Mouse (Mus musculus) heart, embryonic 14.5 days (tissue): ENCODE measurements at regions not wholly inside any gene's neighbourhood (a gene's known extent, or its start where the extent isn't known, plus 50 kb on each side); places are given as distances from the start of the nearest gene placed in this dataset.

Experiments used
- ATAC-seq: fragments of 200-750 bp; cut with Nextera tagmentation; 2 replicates; pipeline ENCODE4 v1.8.0; 2017; ENCODE audit warnings: low read depth, moderate TSS enrichment; ENCODE audit not compliant: insufficient number of reproducible peaks, insufficient read depth, low FRiP score
- H3K27ac ChIP-seq, 2 experiments: fragments of 200-500 bp in 1 of 2; fragments of 300-500 bp in 1 of 2; sonication (generic) in 1 of 2; replicated peaks in 1 of 2; 2 replicates each; pipeline ENCODE4 v1.5.1; 2012 to 2014; ENCODE audit warnings: low read depth in 2 of 2, low read length in 2 of 2, control low read depth in 1 of 2, mild to moderate bottlenecking in 1 of 2, mixed read lengths in 1 of 2; ENCODE audit not compliant: control insufficient read depth in 1 of 2, insufficient read depth in 1 of 2
- H3K27me3 ChIP-seq: fragments of 300-500 bp; sonication (generic); 2 replicates; pipeline ENCODE4 v1.6.1; 2014; ENCODE audit warnings: mild to moderate bottlenecking, low read length, control low read depth; ENCODE audit not compliant: control insufficient read depth, insufficient read depth
- H3K36me3 ChIP-seq: fragments of 300-500 bp; sonication (generic); 2 replicates; pipeline ENCODE4 v1.6.1; 2014; ENCODE audit warnings: mild to moderate bottlenecking, control low read depth, low read length, mixed read lengths; ENCODE audit not compliant: control insufficient read depth, insufficient read depth
- H3K4me1 ChIP-seq, 2 experiments: fragments of 200-500 bp in 1 of 2; fragments of 300-500 bp in 1 of 2; sonication (generic) in 1 of 2; 2 replicates each; pipeline ENCODE4 v1.6.1; 2012 to 2014; ENCODE audit warnings: low read length in 2 of 2, control low read depth in 1 of 2, mixed read lengths in 1 of 2; ENCODE audit not compliant: control insufficient read depth in 2 of 2, insufficient read depth in 2 of 2
- H3K4me2 ChIP-seq: fragments of 300-500 bp; sonication (generic); 2 replicates; pipeline ENCODE4 v1.6.1; 2014; ENCODE audit warnings: mild to moderate bottlenecking, low read length
- H3K4me3 ChIP-seq, 2 experiments: fragments of 200-500 bp in 1 of 2; fragments of 300-500 bp in 1 of 2; sonication (generic) in 1 of 2; 2 replicates each; pipeline ENCODE4 v1.5.1; 2012 to 2014; ENCODE audit warnings: low read length in 2 of 2, mild to moderate bottlenecking in 2 of 2, control low read depth in 1 of 2, low read depth in 1 of 2, moderate library complexity in 1 of 2; ENCODE audit not compliant: control insufficient read depth in 1 of 2, insufficient read depth in 1 of 2
- H3K9ac ChIP-seq: fragments of 300-500 bp; sonication (generic); 2 replicates; pipeline ENCODE4 v1.6.1; 2014; ENCODE audit warnings: mild to moderate bottlenecking, low read length
- H3K9me3 ChIP-seq: fragments of 300-500 bp; sonication (generic); 2 replicates; pipeline ENCODE4 v1.6.1; 2016; ENCODE audit warnings: low read length, control low read depth; ENCODE audit not compliant: control insufficient read depth
- WGBS: fragments of 180-500 bp; shearing (Covaris S2); extraction: QIAGEN DNeasy Blood & Tissue Kit; methylation state at CpG from one replicate; pipeline ENCODE4 v1.1.7; 2014; 5-methylcytosine and 5-hydroxymethylcytosine counted together

GRCm38 (mm10) chr1:92776353-92776752 lies 55.1 kb upstream of the Gpc1 start:
- Histone ChIP-seq H3K36me3 (no peaks in the 10 kb centered on the region), H3K4me2 (no peak overlapping the region), H3K27me3 (peaks cover 18% of the 10 kb centered on the region), H3K9me3 (no peaks in the 10 kb centered on the region), H3K27ac (no peak overlapping the region), H3K4me3 (no peak overlapping the region), H3K9ac (no peak overlapping the region), H3K4me1 (peaks cover 32 to 45% of the 10 kb centered on the region in 2 experiments)
- WGBS = 75% methylated on average over 4 of the region's 4 CpGs
- ATAC-seq = no peak

- Histone ChIP-seq H3K4me3 (no peak overlapping the region), H3K27me3 (peaks cover 21% of the 10 kb centered on the region)
- no peak for ATAC-seq
Measured at GRCm38 (mm10) chr1:92775908-92776307, 55.5 kb upstream of the Gpc1 start.

GRCm38 (mm10) chr1:92774743-92775692 lies 56.4 kb upstream of the Gpc1 start:
- Histone ChIP-seq H3K9ac (peak overlapping the region; percentile 46), H3K9me3 (no peaks in the 10 kb centered on the region), H3K27ac (peak overlapping the region in 1 of 2 experiments; percentile 20; a peak in 2 of 4 replicates), H3K4me1 (peaks cover 37 to 48% of the 10 kb centered on the region in 2 experiments), H3K4me3 (peak overlapping the region; percentile 6 to 8; a peak in 3 of 4 replicates), H3K4me2 (peak overlapping the region; percentile 55), H3K36me3 (no peaks in the 10 kb centered on the region), H3K27me3 (peaks cover 28% of the 10 kb centered on the region)
- ATAC-seq = peak; percentile 38; the same call in 1 of the 2 replicates
- WGBS = 10% methylated on average over 16 of the region's 16 CpGs

More at GRCm38 (mm10) chr1:92775908-92776307, 55.5 kb upstream of the Gpc1 start:
- H3K4me1 ChIP-seq = peaks cover 34 to 46% of the 10 kb centered on the region in 2 experiments
- no peaks in the 10 kb centered on the region for H3K36me3 ChIP-seq
- H3K27ac ChIP-seq = no peak overlapping the region
- H3K9me3 ChIP-seq = no peaks in the 10 kb centered on the region
- H3K4me2 ChIP-seq = no peak overlapping the region
- H3K9ac ChIP-seq = no peak overlapping the region
- 69% methylated on average over 3 of the region's 3 CpGs for WGBS

GRCm38 (mm10) chr1:92774006-92774405 lies 57.4 kb upstream of the Gpc1 start:
- no peak overlapping the region for H3K27ac ChIP-seq
- H3K4me3 ChIP-seq = no peak overlapping the region
- 60% methylated on average over 3 of the region's 3 CpGs for WGBS
- peaks cover 42 to 54% of the 10 kb centered on the region in 2 experiments for H3K4me1 ChIP-seq
- H3K4me2 ChIP-seq = peak overlapping the region; percentile 55; the same call in 1 of the 2 replicates
- H3K9ac ChIP-seq = peak overlapping the region; percentile 46; the same call in 1 of the 2 replicates
- peaks cover 32% of the 10 kb centered on the region for H3K27me3 ChIP-seq
- no peaks in the 10 kb centered on the region for H3K9me3 ChIP-seq
- no peaks in the 10 kb centered on the region for H3K36me3 ChIP-seq
- no peak for ATAC-seq

GRCm38 (mm10) chr1:92772784-92773113 lies 58.7 kb upstream of the Gpc1 start:
- no peaks in the 10 kb centered on the region for H3K9me3 ChIP-seq
- peaks cover 37% of the 10 kb centered on the region for H3K27me3 ChIP-seq
- H3K4me2 ChIP-seq = peak overlapping the region; percentile 7; the same call in 1 of the 2 replicates
- no peaks in the 10 kb centered on the region for H3K36me3 ChIP-seq
- no peak for ATAC-seq
- H3K9ac ChIP-seq = no peak overlapping the region
- H3K4me3 ChIP-seq = no peak overlapping the region
- H3K4me1 ChIP-seq = peaks cover 42 to 54% of the 10 kb centered on the region in 2 experiments
- H3K27ac ChIP-seq = peak overlapping the region in 1 of 2 experiments; percentile 58; a peak in 3 of 4 replicates
- WGBS = 27% methylated on average over 10 of the region's 10 CpGs

- H3K4me1 ChIP-seq = peaks cover 42 to 54% of the 10 kb centered on the region in 2 experiments
- peaks cover 36% of the 10 kb centered on the region for H3K27me3 ChIP-seq
- WGBS = 27% methylated on average over 9 of the region's 9 CpGs
- H3K4me2 ChIP-seq = peak overlapping the region; percentile 7; the same call in 1 of the 2 replicates
- no peaks in the 10 kb centered on the region for H3K9me3 ChIP-seq
- H3K27ac ChIP-seq = peak overlapping the region in 1 of 2 experiments; percentile 58; a peak in 3 of 4 replicates
- no peak overlapping the region for H3K9ac ChIP-seq
- no peaks in the 10 kb centered on the region for H3K36me3 ChIP-seq
- no peak for ATAC-seq
- no peak overlapping the region for H3K4me3 ChIP-seq
Measured at GRCm38 (mm10) chr1:92772101-92772783, 59.2 kb upstream of the Gpc1 start.

- no peak for ATAC-seq
- H3K27me3 ChIP-seq = peaks cover 24% of the 10 kb centered on the region
Measured at GRCm38 (mm10) chr1:92769696-92770095, 61.7 kb upstream of the Gpc1 start.

More at GRCm38 (mm10) chr1:92769696-92770095, 61.7 kb upstream of the Gpc1 start:
- no peaks in the 10 kb centered on the region for H3K36me3 ChIP-seq
- H3K9me3 ChIP-seq = no peaks in the 10 kb centered on the region
- H3K27ac ChIP-seq = no peak overlapping the region
- H3K9ac ChIP-seq = no peak overlapping the region
- no peak overlapping the region for H3K4me3 ChIP-seq
- H3K4me1 ChIP-seq = peaks cover 32 to 40% of the 10 kb centered on the region in 2 experiments
- WGBS = 53% methylated on average over 7 of the region's 7 CpGs
- H3K4me2 ChIP-seq = no peak overlapping the region
